Mouse (Mus musculus): ENCODE measurements at regions not wholly inside any gene's neighbourhood (a gene's known extent, or its start where the extent isn't known, plus 50 kb on each side); places are given as distances from the start of the nearest gene placed in this dataset.

- Histone ChIP-seq H3K4me1 (ENCODE audit: insufficient read depth, low read length) (peaks cover 47% of the 10 kb centered on the region), H3K9ac (replicated peaks; ENCODE audit: low read length) (no peak overlapping the region), H3K9me3 (ENCODE audit: low read length) (0 out of 2 replicates have a peak, but pooled peaks cover 4% of the 10 kb centered on the region), H3K27me3 (ENCODE audit: insufficient read depth, low read length) (no peaks in the 10 kb centered on the region), H3K36me3 (ENCODE audit: insufficient read depth, low read length) (no peaks in the 10 kb centered on the region), H3K4me2 (replicated peaks; ENCODE audit: low read depth, low read length) (no peak overlapping the region), H3K27ac (ENCODE audit: low read length) (no peak overlapping the region), H3K4me3 (ENCODE audit: low read length) (no peak overlapping the region)
- ATAC-seq (ENCODE audit: low FRiP score, low TSS enrichment) = no peak
- WGBS = 74% methylated on average over 5 of the region's 5 CpGs
Observed at GRCm38 (mm10) chr17:31775037-31775436, 80.6 kb downstream of the Sik1 start.

- Histone ChIP-seq H3K9me3 (ENCODE audit: low read length) (no peaks in the 10 kb centered on the region), H3K27ac (ENCODE audit: low read length) (no peak overlapping the region), H3K27me3 (ENCODE audit: insufficient read depth, low read length) (no peaks in the 10 kb centered on the region), H3K4me2 (replicated peaks; ENCODE audit: low read depth, low read length) (no peak overlapping the region), H3K9ac (replicated peaks; ENCODE audit: low read length) (no peak overlapping the region), H3K36me3 (ENCODE audit: insufficient read depth, low read length) (no peaks in the 10 kb centered on the region), H3K4me3 (ENCODE audit: low read length) (no peak overlapping the region), H3K4me1 (ENCODE audit: insufficient read depth, low read length) (peaks cover 51% of the 10 kb centered on the region)
- no peak for ATAC-seq (ENCODE audit: low FRiP score, low TSS enrichment)
- 94% methylated on average over 3 of the region's 3 CpGs for whole genome bisulfite sequencing
Observed at GRCm38 (mm10) chr17:31775966-31776365, 79.6 kb downstream of the Sik1 start.

- H3K27ac ChIP-seq (ENCODE audit: low read length) = peak overlapping the region; percentile 86
- H3K36me3 ChIP-seq (ENCODE audit: insufficient read depth, low read length) = no peaks in the 10 kb centered on the region
- no peak overlapping the region for H3K4me2 ChIP-seq (replicated peaks; ENCODE audit: low read depth, low read length)
- H3K4me1 ChIP-seq (ENCODE audit: insufficient read depth, low read length) = peaks cover 49% of the 10 kb centered on the region
- H3K4me3 ChIP-seq (ENCODE audit: low read length) = no peak overlapping the region
- no peaks in the 10 kb centered on the region for H3K9me3 ChIP-seq (ENCODE audit: low read length)
- H3K27me3 ChIP-seq (ENCODE audit: insufficient read depth, low read length) = no peaks in the 10 kb centered on the region
- ATAC-seq (ENCODE audit: low FRiP score, low TSS enrichment) = peak; percentile 91
- 18% methylated on average over 9 of the region's 9 CpGs for WGBS
- H3K9ac ChIP-seq (replicated peaks; ENCODE audit: low read length) = peak overlapping the region; percentile 47
Observed at GRCm38 (mm10) chr17:31776949-31777607, 78.5 kb downstream of the Sik1 start.

- Histone ChIP-seq H3K9me3 (ENCODE audit: low read length) (no peaks in the 10 kb centered on the region), H3K9ac (replicated peaks; ENCODE audit: low read length) (peak overlapping the region; percentile 47), H3K27ac (ENCODE audit: low read length) (peak overlapping the region; percentile 86), H3K4me3 (ENCODE audit: low read length) (no peak overlapping the region), H3K27me3 (ENCODE audit: insufficient read depth, low read length) (no peaks in the 10 kb centered on the region), H3K4me2 (replicated peaks; ENCODE audit: low read depth, low read length) (no peak overlapping the region), H3K4me1 (ENCODE audit: insufficient read depth, low read length) (peaks cover 44% of the 10 kb centered on the region), H3K36me3 (ENCODE audit: insufficient read depth, low read length) (no peaks in the 10 kb centered on the region)
- 60% methylated on average over 5 of the region's 5 CpGs for WGBS
- no peak for ATAC-seq (ENCODE audit: low FRiP score, low TSS enrichment)
Observed at GRCm38 (mm10) chr17:31777751-31778150, 77.9 kb downstream of the Sik1 start.

- H3K36me3 ChIP-seq (ENCODE audit: insufficient read depth, low read length) = no peaks in the 10 kb centered on the region
- H3K27ac ChIP-seq (ENCODE audit: low read length) = peak overlapping the region; percentile 14
- H3K27me3 ChIP-seq (ENCODE audit: insufficient read depth, low read length) = no peaks in the 10 kb centered on the region
- H3K9me3 ChIP-seq (ENCODE audit: low read length) = no peaks in the 10 kb centered on the region
- H3K9ac ChIP-seq (replicated peaks; ENCODE audit: low read length) = no peak overlapping the region
- no peak overlapping the region for H3K4me2 ChIP-seq (replicated peaks; ENCODE audit: low read depth, low read length)
- H3K4me3 ChIP-seq (ENCODE audit: low read length) = no peak overlapping the region
- ATAC-seq (ENCODE audit: low FRiP score, low TSS enrichment) = no peak
- peaks cover 44% of the 10 kb centered on the region for H3K4me1 ChIP-seq (ENCODE audit: insufficient read depth, low read length)
- 34% methylated on average over 3 of the region's 3 CpGs for WGBS
Observed at GRCm38 (mm10) chr17:31779466-31779865, 76.1 kb downstream of the Sik1 start.

GRCm38 (mm10) chr17:31782251-31782650, 73.4 kb downstream of the Sik1 start:
- Histone ChIP-seq H3K36me3 (ENCODE audit: insufficient read depth, low read length) (no peaks in the 10 kb centered on the region), H3K4me3 (ENCODE audit: low read length) (no peak overlapping the region), H3K4me2 (replicated peaks; ENCODE audit: low read depth, low read length) (no peak overlapping the region), H3K4me1 (ENCODE audit: insufficient read depth, low read length) (peaks cover 30% of the 10 kb centered on the region), H3K9ac (replicated peaks; ENCODE audit: low read length) (no peak overlapping the region), H3K27me3 (ENCODE audit: insufficient read depth, low read length) (no peaks in the 10 kb centered on the region), H3K27ac (ENCODE audit: low read length) (no peak overlapping the region), H3K9me3 (ENCODE audit: low read length) (no peaks in the 10 kb centered on the region)
- 73% methylated on average over 6 of the region's 6 CpGs for WGBS
- ATAC-seq (ENCODE audit: low FRiP score, low TSS enrichment) = no peak

- 83% methylated on average over 5 of the region's 5 CpGs for WGBS
- H3K4me3 ChIP-seq (ENCODE audit: low read length) = no peak overlapping the region
- no peak for ATAC-seq (ENCODE audit: low FRiP score, low TSS enrichment)
- H3K4me1 ChIP-seq (ENCODE audit: insufficient read depth, low read length) = peaks cover 22% of the 10 kb centered on the region
- H3K4me2 ChIP-seq (replicated peaks; ENCODE audit: low read depth, low read length) = no peak overlapping the region
- H3K36me3 ChIP-seq (ENCODE audit: insufficient read depth, low read length) = no peaks in the 10 kb centered on the region
- H3K27me3 ChIP-seq (ENCODE audit: insufficient read depth, low read length) = no peaks in the 10 kb centered on the region
- H3K9ac ChIP-seq (replicated peaks; ENCODE audit: low read length) = no peak overlapping the region
- no peaks in the 10 kb centered on the region for H3K9me3 ChIP-seq (ENCODE audit: low read length)
- H3K27ac ChIP-seq (ENCODE audit: low read length) = no peak overlapping the region
Observed at GRCm38 (mm10) chr17:31783071-31783470, 72.5 kb downstream of the Sik1 start.

- H3K36me3 ChIP-seq (ENCODE audit: insufficient read depth, low read length) = no peaks in the 10 kb centered on the region
- WGBS = 59% methylated on average over 3 of the region's 3 CpGs
- no peak overlapping the region for H3K4me2 ChIP-seq (replicated peaks; ENCODE audit: low read depth, low read length)
- H3K27me3 ChIP-seq (ENCODE audit: insufficient read depth, low read length) = no peaks in the 10 kb centered on the region
- peaks cover 32% of the 10 kb centered on the region for H3K4me1 ChIP-seq (ENCODE audit: insufficient read depth, low read length)
- H3K27ac ChIP-seq (ENCODE audit: low read length) = no peak overlapping the region
- H3K9ac ChIP-seq (replicated peaks; ENCODE audit: low read length) = no peak overlapping the region
- no peaks in the 10 kb centered on the region for H3K9me3 ChIP-seq (ENCODE audit: low read length)
- ATAC-seq (ENCODE audit: low FRiP score, low TSS enrichment) = no peak
- H3K4me3 ChIP-seq (ENCODE audit: low read length) = no peak overlapping the region
Observed at GRCm38 (mm10) chr17:31788316-31788715, 67.3 kb downstream of the Sik1 start.

GRCm38 (mm10) chr17:31789068-31789583, 66.5 kb downstream of the Sik1 start:
- Histone ChIP-seq H3K9ac (replicated peaks; ENCODE audit: low read length) (no peak overlapping the region), H3K4me1 (ENCODE audit: insufficient read depth, low read length) (peaks cover 36% of the 10 kb centered on the region), H3K27ac (ENCODE audit: low read length) (peak overlapping the region; percentile 19), H3K36me3 (ENCODE audit: insufficient read depth, low read length) (no peaks in the 10 kb centered on the region), H3K4me2 (replicated peaks; ENCODE audit: low read depth, low read length) (no peak overlapping the region), H3K9me3 (ENCODE audit: low read length) (no peaks in the 10 kb centered on the region), H3K27me3 (ENCODE audit: insufficient read depth, low read length) (no peaks in the 10 kb centered on the region), H3K4me3 (ENCODE audit: low read length) (no peak overlapping the region)
- 61% methylated on average over 9 of the region's 9 CpGs for WGBS
- no peak for ATAC-seq (ENCODE audit: low FRiP score, low TSS enrichment)

GRCm38 (mm10) chr17:31789906-31790279, 65.7 kb downstream of the Sik1 start:
- Histone ChIP-seq H3K9ac (replicated peaks; ENCODE audit: low read length) (peak overlapping the region; percentile 43; the same call in 1 of the 2 replicates), H3K4me2 (replicated peaks; ENCODE audit: low read depth, low read length) (no peak overlapping the region), H3K9me3 (ENCODE audit: low read length) (no peaks in the 10 kb centered on the region), H3K27me3 (ENCODE audit: insufficient read depth, low read length) (no peaks in the 10 kb centered on the region), H3K36me3 (ENCODE audit: insufficient read depth, low read length) (no peaks in the 10 kb centered on the region), H3K4me1 (ENCODE audit: insufficient read depth, low read length) (peaks cover 36% of the 10 kb centered on the region), H3K27ac (ENCODE audit: low read length) (peak overlapping the region; percentile 70), H3K4me3 (ENCODE audit: low read length) (no peak overlapping the region)
- WGBS = 13% methylated on average over 5 of the region's 5 CpGs
- peak; percentile 8; the same call in 1 of the 2 replicates for ATAC-seq (ENCODE audit: low FRiP score, low TSS enrichment)

All from kidney, embryonic 16.5 days (tissue).